Mouse (Mus musculus): ENCODE data around the gene Gria3.

Gria3 gene

DNA sequence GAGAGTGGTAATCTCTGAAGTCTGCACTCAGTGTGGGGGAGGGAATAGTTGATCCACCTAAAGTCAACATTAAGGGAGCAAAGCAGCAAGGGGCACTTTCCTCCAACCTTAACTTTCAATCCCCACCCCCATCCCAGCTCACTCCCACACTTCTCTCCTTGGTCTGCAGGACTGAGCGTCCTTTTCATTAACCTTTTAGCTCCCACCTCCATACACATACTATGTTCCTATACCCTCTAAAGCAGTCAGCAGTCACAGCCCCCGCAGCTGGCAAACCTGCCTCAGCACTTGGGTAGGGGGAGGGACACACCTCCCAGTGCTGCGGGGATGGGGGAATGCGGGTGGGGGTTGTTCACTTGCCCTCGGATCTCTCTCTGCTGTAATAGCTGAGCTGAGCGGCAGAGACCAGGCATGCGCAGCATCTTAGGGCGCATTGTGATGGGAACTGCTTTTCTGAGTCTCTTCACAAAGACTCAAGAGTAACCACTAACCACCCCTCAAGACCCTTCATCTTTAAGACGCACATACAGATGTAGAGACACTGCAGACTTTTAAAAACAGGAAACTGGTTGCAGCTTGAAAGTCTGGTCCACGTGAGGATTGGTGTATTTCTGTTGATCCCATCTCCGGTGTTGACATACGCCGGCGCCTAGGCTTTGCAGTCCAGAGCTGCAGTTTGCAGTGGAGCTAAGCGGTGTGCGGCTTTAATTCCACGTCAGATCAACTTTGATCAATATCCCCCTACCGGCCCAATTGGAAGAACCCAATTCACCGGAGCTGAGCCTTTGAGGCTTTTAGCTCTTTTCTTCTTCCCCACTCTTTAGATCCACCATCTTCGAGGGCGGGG, at the start of gene Gria3:
Gria3 (plus strand) TSS at position 797 of the 847 bp plus-strand sequence.
- no peak for DNase-seq (ENCODE audit: low spot score)

DNA sequence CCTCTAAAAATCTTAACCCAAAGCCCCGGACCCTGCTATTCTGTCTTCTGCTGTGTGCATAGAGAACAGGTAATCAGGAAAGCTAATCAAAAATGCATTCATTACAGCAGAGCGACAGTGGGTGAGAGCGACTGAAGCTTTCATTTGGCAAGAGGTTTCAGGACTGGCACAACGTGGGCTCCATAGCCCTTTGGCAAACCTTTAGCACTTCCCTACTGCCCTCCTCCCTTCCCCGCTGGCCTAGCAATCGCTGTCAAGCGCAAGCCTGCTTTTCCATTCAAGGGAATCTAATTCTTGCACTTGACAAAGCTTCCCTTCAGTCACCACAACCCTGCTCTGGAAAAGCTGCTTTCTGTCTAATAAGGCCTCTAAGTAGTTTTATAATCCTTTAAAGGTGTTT, 13.6 kb upstream of the Gria3 start:
- no peak for DNase-seq (ENCODE audit: low spot score)

DNA sequence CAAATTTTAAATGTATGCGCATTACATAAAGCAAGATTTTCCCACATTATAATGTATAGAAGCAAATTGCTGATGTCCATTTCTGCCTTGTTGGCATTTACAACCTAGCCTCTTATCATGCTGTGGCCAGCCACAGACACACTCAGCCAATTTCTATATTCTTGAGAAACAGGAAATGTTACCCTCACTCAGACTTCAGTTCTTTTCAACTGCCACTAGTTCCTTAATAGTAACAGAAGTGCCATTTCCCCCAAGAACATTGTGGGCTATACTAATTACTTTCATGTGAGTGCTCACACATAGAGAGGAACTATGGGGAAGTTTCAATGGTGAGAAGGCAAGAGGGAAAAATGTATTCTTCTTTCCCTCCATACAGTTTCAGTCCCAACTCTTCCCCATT, 11.6 kb upstream of the Gria3 start:
- DNase-seq (ENCODE audit: low spot score) = no peak

DNA sequence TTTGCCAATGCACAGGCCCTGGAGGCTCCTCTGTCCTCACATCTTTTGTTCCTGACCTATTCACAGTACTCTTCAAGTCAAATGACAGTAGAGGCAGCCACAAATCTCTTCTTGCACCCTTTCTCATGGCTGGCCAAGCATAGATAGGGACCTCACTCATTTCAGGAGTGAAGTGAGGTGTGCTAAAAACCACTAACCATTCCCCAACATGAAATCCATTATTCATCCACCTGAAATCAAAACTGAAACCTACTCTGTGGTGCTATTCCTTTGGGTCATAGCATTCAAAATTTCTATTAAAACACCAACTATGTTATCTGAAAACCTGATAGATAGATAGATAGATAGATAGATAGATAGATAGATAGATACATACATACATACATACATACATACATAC, 2.2 kb upstream of the Gria3 start:
- no peak for DNase-seq (ENCODE audit: low spot score)

DNA sequence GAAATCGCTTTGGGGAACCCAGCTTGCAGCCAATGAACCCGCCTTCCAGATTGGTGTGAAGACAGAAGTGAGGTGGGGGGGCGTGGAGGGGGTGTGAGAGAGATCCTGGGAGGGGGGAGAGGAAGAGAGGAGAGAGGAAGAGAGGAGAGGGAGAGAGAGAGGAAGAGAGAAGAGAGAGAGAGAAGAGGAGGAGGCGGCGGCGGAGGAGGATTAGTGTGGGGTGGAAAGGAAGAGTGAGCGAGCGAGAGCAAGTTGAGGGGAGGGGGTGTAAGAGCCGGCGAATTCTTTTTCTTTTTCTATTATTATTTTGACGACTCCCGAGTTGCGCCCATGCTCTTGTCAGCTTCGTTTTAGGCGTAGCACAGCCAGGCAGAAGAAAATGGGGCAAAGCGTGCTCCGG, 532 bp downstream of the Gria3 start:
- DNase-seq (ENCODE audit: low spot score) = no peak

DNA sequence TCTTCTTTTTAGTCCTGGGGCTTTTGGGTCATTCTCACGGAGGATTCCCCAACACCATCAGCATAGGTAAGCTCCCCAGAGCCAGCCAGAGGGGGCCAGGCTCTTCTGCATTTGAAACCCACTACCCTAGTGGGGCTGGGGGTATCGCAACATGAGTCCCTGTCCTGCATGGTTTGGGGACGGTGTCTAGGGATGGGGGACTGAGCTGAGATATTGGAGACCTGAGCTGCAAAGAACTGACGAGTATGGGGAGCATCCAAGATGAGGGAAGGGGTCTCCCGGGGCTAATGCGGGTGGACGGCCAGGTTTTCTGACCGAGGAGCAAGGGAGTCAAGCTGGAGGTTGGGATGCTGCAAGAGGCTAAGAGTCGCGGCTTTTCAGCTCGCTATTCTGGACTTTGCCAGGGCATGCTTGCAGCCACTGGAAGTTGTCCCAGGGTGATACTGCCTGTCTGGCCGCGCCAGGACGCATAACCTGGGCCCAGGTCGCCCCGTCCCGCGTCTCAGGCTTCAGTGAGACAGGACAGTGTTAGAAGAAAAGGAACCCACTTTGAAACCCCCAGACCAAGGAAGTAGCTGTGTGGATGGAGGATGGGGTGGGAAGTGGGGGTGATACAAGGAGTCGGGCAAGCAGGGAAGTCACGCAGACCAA, 1.1 kb downstream of the Gria3 start:
- DNase-seq (ENCODE audit: low spot score) = no peak

DNA sequence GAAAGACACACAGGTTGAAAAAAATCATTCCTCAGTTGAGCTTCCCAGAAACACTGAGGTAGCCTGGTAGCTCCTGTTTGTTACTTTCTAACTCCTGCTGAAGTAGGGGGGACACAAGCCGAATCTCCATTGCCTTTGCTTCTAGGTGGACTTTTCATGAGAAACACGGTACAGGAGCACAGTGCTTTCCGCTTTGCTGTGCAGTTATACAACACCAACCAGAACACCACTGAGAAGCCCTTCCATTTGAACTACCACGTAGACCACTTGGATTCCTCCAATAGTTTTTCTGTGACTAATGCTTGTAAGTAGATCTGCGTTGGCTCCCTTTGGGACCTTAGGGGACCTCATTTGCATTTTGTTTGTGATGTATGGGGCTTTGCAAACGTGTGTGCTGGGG, 2.0 kb downstream of the Gria3 start:
- no peak for DNase-seq (ENCODE audit: low spot score)

DNA sequence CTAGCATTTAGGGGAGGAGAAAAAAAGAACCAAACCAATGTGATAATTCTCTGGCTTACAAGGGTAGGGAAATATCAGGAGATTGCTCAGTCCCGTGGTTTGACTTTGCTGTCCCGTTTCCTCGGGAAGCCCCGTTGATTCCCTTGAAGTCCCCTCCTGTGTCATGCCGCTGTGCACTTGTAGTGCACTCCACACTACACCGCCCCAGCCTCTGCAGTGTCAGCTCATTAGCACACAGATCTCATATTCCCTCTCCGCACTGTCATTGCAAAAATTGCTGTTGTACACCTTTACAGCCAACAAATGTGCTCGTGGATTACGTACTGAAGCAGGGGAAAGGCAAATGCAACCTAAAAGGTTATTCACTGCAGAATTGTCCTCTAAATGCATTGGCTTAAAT, 5.6 kb downstream of the Gria3 start:
- no peak for DNase-seq (ENCODE audit: low spot score)

DNA sequence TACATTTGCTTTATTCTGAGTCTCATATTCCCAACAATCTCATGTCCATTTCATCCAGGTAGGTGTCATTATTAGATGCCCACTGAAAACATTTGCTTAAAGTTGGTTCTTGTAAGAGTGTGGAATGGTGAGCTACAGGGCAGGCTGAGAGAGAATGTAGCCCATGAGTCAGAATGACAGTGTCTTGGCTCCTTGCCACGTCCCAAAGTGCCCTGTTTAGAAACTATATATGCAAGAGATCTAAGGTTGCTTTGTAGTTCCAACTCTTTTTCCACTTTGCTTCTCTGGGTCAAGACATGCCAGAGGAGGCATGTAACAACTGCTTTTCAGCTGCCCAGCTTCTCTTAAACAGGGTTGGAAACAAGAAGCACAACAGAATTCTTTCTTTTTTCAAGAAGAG, 9.1 kb downstream of the Gria3 start:
- no peak for DNase-seq (ENCODE audit: low spot score)

DNA sequence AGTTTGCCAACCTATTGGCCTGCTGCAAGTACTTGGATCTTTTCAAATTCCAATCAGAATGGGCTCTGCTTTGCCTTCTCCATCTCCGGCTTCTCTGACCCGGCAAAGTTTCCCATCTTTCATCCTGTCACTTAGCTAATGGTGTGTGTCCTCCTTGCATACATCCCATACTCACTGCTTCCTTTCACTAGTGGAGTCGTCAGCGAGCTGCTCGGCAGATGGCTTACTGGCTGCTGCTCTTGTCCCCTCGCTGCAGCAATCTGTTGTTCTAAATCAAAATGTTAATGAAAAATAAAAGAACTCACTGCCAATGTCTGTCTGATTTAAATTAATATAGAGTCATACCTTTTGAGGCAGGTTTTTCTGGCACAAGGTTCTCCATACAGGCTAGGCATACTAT, 25.0 kb downstream of the Gria3 start:
- DNase-seq (ENCODE audit: low spot score) = no peak

DNA sequence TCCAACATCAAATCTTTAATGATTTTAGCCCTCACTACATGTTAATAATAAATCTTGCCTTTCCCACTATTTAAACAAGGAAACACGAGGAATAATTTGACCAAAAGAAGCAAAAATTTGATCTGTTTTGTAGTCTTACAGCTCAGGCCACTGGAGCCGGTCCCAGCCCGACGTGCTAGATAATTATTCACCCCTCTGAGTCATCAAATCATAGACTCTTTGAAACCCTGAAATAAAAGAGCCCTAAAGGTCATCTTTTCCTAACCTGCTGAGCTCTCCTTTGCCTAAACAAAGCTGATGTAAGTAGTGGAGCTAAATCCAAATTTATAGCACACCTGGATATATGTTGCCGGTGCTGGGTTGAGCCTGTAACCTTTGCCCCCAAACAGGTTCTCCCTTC, 27.4 kb downstream of the Gria3 start:
- DNase-seq (ENCODE audit: low spot score) = no peak

DNA sequence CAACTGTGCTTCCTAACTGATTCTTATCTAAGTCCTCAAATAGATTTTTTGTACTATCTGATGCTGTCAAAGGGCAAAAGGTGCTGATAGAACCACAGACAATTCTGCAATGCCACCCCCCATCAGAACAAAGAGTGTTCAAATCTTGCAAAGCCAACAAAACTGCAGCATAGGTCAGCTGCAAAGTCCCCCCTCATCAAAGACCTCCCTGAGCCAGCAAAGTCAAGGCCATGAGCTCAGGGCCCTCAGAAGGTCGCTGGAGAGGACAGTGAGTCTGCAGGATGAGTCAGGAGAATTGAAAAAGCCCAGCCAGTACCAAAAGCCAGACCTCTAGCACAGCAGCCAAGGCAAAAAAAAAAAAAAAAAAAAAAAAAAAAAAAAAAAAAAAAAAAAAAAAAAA, 34.9 kb downstream of the Gria3 start:
- DNase-seq (ENCODE audit: low spot score) = no peak

DNA sequence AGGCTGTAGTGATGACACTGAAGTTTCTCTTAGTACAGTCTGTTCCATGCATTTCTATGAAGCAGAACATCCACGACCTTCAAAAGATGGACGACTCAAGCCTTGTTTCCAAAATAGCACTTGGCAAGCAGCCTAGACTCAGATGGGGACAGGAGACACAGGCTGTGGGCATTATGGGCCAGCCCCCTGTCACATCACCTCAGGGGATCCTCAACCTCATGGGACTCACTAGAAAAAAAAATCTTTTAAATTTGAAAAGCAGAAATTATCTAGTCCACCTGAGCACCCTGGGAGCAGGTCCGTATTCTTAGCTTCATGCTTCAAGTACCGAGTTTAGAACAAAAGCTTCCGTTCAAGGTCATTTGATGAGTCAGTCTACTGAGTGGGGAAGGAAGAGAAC, 38.2 kb downstream of the Gria3 start:
- DNase-seq (ENCODE audit: low spot score) = no peak

DNA sequence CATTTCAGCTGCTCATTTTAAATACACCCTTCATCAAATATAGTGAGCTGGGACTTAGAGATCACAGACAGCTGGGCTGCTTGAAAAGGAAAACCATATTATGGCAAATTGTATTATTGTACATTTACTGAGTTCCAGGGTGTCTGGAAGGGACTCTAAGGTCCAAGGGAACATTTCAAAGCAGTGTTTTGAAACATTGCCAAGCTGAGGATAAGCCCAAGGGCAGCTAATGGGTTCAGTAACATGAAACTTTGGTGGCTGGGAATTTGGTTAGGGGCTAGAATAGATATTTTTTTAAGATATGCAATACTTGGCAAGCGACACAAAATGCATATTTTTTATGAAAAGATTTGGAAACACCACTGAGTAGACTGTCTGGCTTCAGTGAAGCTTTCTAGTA, 48.2 kb downstream of the Gria3 start:
- DNase-seq (ENCODE audit: low spot score) = no peak

DNA sequence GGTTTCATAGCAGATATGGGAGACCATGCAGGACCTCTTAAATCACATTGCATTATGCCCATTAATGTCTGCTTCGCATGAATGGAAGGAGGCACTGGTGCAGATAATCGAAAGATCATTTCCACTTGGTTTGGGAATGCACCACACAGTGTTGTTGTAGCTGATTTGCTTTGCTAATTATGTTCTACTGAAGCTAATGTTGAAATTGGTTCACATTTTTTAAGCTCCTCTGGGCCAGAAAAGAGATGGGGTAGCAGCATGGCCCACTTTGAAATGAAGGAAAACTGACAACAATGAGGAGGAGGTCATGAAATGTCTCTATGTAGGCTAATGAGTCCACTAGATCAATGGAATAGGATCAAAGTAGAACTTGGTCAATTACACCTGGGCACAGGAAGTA, 76.8 kb downstream of the Gria3 start:
- no peak for DNase-seq (ENCODE audit: low spot score)

DNA sequence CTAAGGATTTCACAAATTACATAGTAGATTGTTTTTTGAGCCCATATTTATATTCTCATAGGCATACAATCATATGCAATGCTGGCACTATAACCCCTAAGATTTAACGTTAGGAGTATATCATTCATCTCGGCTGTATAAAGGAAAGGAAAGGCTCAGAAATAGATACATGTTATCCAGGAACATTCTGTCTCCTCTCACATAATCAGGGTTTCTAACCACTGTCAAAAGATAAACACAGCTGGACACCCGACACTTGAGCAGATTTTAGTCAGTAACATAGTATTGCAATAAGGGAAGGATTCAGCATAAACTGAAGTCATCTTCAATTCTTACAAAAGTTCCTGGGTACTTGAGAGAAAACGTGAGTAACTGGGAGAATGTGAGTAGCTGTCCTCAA, 95.9 kb downstream of the Gria3 start:
- DNase-seq (ENCODE audit: low spot score) = no peak

DNA sequence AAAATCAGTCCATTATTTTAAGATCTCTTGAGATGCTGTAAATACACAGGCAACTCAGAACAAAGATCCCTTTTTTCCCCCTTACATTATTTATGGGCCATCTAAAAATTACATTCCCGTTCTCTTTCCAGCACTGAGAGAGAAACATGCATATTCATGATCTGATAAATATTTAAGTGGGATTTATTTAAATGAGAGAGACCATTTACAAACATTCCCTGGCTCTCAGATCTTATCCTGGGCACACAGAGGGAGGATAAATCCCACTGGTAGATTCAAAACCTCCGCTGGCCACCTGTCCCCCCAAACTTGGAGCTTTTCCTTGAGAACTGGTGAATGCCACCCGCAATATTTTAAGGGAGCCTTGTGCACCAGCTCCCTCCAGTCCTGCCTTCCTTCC, 104.7 kb downstream of the Gria3 start:
- DNase-seq (ENCODE audit: low spot score) = no peak

DNA sequence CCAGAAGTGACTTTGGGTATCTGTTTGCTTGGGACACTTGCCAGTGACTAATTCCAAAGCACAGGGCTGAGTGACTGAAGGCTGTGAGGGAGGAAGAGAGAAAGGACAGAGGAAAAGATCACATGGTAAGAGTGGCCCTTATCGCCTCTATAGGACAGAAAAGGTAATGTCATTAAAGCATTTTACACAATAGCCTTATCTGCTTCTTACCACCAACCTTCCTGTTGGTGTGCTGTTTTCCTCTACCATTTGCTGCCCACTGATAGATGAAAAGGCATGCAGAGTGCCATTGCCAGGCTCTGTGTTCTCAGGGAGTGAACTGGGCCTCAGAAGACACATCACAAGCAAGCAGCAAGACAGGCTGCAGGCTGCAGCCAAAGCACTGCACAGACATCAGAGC, 107.3 kb downstream of the Gria3 start:
- no peak for DNase-seq (ENCODE audit: low spot score)

DNA sequence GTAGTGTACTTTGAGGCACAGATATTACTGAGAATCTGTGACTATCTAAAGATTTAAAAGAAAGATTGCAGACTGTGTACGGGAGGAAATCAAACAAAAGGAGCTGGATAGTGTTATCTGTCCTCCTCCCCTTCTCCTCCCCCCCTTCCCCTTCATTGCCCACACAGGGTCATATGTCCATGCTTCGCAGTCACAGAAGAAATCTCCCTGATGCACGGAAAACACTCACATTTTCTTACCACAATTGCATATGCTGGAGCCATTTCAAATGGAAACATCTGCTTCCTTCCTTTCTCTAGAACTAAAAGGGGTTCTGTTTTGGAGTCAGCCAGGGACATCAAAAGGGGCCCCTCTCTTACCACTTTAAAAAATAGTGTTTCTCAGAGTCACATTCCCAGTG, 114.3 kb downstream of the Gria3 start:
- DNase-seq (ENCODE audit: low spot score) = no peak

DNA sequence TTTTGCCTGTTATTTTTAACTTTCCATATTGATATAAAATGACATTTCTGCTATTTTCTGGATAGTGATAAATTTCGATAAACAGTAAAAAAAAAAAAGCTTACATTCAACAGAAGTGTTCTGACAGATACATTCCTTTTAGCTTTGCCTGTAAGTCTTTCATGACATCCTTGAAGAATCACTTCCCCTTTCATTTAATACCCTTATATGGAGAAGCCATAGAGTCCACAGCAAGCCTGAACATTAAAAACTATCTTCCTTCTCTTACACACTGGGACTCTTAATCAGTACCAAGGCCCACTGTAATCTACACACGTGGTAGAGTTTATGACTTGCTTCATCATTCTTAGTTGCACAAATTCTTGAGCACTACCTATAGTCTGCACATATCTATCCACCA, 131.9 kb downstream of the Gria3 start:
- no peak for DNase-seq (ENCODE audit: low spot score)

DNA sequence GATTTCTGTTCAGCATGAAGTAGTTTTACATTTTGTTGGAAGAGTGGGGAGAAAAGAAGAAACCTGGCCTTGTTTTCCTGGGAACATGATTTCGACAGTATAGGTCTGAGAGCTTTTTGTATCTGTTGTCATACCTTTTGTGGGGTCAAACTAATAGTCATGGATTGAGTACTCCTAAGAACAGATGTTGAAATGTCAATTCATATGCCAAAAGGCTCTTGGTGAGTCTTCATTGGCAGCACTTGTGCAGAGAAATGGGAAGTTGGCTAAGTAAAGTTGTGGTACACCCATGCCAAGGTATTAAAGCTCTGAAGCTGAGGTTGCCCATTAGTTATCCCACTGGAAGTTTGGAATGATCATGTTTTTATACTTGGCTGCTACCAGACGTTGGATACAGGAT, 135.2 kb downstream of the Gria3 start:
- DNase-seq (ENCODE audit: low spot score) = no peak

DNA sequence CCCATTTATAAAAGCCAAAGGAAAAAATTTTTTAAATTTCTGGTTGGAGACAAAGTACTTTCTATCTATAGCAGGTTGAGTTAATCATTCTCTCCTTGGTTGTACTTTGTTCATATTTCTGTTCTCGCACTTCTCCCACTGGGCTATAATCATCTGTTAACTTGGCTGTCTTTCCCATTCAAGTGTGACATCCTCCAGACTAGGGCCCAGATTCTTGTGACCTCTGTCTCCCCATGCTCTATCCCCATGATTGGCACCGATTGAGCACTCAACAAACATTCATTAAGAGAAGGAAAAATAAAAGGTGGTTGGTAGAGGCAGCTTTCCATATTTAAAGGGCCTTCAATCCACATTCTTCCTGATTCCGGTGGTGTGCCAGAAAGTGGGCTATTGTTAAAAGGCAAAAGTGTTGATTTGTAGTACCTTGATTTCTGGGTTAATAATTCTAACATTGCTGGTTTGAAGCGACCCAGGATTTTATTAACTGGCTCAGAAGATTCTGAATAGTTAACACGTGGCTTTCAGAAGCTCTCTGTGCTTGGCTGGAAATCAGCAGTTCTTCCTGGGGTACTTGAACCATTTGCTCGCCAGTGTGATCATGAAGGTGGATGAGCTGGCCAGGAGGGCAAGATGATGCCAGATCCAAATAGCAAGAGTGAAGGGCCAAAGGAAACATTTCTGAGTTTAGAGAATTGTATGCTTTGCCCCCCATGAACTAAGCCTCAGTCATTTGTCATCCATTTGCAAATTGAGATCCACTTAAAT, 161.8 kb downstream of the Gria3 start:
- DNase-seq (ENCODE audit: low spot score) = no peak

DNA sequence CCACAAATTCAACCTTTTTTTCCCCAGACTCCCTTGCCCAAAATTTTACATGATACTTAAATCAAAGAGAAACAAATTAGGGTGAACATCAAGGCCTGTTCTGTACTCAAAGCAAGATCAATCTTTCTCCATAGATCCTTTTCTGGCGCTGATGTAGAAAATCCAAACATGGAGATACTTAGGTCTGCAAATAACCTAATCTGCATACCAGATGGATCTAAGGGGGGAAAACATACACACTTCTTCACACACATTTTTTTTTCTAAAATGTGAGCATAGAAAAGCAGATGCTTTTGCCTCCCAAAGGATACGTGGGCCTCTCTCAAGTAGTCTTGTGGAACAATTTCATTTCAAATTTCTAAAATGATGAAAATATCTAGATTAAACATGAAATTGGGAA, 164.2 kb downstream of the Gria3 start:
- no peak for DNase-seq (ENCODE audit: low spot score)

All from testis, postnatal 14 days (tissue).